Mouse (Mus musculus) heart, postnatal 36 days (tissue): ENCODE measurements around the gene Slmap. TPM values are rescaled to one million over a fixed set of nuclear protein-coding genes. Genes with fewer than 3 reads are reported as not detected.

ENCODE experiments used
- DNase-seq, 2 experiments: peaks; one replicate each; pipeline ENCODE4 v3.0.0; 2021 to 2022
- intact Hi-C: fragments of 180-260 bp; cut with DNase I; formaldehyde crosslinking; loops from one replicate; pipeline ENCODE4 v1.15.1; 2025
- total RNA-seq, 2 experiments: library from RNA; stranded (reverse); gene quantifications; 2 replicates each; pipeline ENCODE4 v1.2.3; 2021

The Slmap gene
- total RNA-seq, 2 experiments from 2014 or later: 283 to 332 TPM

DNA sequence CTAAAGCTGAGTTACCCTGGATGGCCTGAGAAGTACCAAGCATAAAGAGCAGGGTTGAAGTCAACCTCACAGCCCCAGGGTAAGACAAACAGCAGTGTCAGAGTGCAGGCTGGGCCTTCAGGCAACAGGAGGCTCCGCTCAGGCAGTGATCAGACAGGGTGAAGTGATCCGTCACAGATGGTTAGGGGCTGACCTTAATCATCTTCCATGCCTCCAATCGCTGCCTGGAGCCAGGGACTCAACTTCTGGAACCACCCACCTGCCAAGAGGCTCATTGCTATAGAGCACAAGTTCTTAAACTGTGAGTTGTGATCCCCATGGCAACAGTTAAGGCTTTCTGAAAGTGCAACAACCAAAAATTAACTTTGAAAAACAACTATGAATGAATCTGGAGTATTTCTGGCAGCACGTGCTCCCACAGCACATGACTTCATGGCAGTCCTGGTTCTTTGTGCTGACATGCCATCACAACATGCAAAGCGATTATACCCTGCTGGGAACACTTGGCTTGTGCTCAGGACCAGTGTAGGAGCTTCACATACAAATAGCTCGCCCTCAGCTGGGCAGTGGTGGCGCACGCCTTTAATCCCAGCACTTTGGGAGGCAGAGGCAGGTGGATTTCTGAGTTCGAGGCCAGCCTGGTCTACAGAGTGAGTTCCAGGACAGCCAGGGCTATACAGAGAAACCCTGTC lies 46.3 kb downstream of the Slmap start:
- DNase-seq: no peak
- intact Hi-C loops: loop anchor here (5.0 to 10.0 kb wide), 2 partner anchors 89 to 546 kb away; partner anchors contain the start of gene Il17rd

DNA sequence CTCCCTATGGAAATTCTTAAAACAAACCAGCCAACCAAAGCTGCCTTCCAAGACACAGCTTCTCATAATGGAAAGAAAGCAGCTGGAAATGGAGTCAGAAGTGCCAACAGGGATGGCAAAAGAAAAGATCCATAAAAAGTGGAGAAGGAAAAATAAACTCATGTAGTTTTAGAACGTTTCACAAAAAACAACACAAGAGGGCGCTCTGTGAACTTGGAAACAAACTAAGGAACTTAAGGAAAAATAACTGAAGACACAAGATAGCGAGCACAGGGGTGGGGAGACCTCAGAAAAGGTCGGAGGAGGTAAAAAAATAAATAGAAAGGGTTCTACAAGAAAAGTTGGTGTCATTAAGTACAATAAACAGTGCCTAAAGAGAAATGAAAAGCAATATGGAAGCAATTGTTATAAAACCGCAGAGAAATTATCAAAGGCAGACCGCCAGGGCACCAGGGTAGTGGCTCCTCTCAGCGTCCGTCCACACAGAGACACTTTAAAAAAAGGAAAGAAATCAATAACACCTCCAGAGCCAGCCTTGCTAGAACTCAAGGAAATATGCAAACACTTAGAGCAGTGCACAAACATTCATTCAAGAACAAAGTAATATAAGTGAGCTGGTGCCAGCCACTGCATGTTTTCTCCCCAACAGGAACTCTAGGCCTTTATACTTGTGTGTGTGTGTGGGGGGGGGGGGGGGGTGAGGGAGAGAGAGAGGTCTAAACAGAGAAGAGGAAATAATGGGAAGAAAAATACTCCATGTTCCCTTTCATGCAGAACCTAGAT lies 48.1 kb downstream of the Slmap start:
- no peak for DNase-seq
- intact Hi-C loops: loop anchor here (5.0 to 10.0 kb wide), 2 partner anchors 91 to 548 kb away; partner anchors contain the start of gene Il17rd

DNA sequence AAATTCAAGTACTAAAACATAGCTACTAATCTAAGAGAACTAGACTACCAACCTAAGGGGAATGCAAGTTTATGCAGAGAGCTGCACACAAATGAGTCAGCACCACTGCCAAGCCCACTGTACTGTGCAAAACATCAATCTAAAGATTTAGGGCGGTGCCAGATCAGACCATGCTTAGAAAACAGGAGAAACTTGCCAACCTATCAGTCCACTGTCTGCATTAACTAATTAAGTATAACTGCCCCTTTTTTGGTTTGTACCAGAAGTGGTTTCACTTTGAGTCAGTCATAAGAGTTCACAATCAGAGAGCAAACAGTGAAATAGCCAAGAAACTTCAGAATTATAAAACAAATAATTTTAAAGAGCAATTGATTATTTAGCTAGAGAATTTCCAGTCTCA lies 53.3 kb downstream of the Slmap start:
- no peak for DNase-seq
- intact Hi-C loops: loop anchor here (10.0 kb wide), 1 partner anchor 553 kb away; the partner anchor contains the start of gene Il17rd

DNA sequence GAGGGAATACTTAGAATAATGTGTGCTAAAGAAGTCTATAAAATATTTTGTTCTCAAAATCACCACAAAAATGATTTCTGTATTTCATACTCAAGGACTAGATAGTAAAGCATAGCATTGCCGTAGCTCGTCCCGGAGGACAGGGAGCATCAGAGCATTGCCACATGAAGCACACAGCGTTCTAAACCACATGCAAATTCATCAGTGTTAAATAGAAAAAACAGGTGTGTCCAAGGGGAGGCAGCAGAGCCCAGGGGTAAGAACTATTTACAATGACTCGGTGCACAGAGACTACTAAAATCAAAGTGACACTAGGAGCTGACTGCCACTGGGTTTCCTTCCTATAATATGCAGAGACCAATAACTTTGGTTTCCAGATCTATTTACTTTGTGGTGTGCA lies 57.0 kb downstream of the Slmap start:
- DNase-seq: no peak
- intact Hi-C loops: no loop called here

DNA sequence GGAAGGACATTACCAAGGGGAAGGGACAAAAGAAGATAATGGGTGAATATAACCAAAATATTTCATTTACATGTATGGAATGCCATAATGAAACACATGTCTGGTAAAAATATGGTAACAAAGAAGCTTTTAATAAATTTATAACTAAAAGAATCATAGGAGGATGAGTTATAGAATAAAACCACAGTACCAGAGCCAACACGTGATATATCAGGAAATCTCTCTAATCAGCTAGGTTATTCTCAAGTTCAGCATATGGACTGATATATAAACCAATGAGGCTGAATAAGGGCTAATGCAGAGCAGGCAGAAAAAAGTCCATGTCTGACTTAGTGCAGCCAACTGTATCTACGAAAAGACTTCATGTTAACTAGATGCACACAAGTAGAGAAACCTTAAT lies 58.3 kb downstream of the Slmap start:
- intact Hi-C loops: no loop called here
- DNase-seq: no peak

DNA sequence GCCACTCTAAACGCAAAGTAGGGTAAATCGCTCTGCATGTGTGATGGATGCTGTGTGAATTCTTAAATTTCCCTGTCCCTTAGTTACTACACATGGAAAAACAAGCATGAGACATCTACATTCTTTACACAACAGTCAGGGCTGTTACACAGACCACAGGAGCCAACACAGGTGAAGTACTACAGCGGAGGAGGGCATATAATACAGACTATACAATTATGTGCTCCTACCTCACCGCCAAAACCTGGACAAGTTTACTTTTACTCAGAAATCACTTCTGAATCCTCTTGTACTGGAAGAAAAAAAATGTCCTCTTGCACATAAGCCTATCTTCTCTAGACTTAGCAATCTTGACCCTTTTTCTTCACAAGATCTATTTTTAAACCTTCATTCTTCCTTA lies 66.8 kb downstream of the Slmap start:
- intact Hi-C loops: no loop called here
- no peak for DNase-seq

DNA sequence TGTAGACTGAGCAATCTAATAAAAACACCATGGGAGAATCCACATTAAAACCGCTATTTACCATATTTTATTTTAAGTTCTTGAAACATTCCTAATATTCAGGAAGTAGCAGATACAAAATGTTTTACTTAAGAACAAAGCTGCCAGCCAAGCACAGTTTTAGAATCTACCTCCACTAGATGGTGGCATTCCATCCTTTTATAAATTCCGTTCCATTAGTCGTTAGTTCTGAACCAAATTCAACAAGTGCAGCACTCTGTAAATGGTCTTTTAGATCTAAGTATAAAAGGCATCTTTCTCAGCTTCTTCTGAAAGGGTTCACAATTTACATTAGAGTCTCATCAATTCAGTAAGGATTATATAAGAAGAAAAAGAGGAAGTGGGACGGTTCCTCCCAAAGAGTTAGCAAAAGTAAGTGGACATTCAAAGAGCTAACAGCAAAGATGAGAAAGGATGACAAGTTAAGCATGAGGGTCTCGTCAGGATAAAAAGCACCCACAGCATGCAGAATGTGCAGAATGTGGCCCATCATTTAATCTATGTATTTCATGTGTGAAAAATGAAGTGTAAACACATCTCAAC lies 68.1 kb downstream of the Slmap start:
- no peak for DNase-seq
- intact Hi-C loops: no loop called here

DNA sequence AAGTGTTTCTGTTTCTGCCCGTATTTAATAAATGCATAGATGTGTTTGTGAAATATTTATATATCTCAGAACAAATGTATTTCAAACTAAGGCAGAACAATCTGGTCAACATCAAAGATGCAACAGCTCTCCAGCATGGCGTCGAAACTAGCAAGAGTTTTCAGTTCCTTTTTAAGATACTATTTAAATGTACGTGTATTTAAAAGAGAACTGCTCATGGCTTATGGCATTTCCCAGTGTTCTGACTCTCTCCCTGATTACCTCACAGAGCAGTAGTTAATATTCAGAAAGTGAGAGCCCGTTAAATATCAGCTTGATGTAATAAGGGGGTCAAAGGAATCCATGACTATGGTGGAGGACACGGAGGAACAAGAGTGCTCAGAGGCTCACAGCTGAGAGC lies 68.8 kb downstream of the Slmap start:
- intact Hi-C loops: no loop called here

DNA sequence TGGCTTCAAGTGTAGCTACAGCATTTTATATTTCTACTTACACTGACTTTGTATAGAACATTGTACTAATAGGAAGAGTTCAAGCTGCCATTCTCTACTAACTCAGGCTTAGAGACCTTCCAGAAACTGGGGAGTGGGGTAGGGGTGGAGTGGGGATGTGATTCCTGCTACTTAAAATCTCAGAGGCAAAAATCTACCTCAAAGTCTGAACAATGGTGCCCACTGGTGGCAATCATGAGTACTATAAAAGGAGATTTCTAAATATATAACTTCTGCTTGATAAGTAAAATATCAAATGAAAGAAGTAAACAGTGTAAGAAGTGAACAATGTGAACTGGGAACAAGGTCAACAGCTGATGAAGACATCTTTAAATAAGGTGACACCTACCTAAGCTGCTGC lies 75.2 kb downstream of the Slmap start:
- peak in 1 of 2 experiments; percentile 49 for DNase-seq
- intact Hi-C loops: no loop called here

More for the DNA sequence above, 68.8 kb downstream of the Slmap start:
- DNase-seq: no peak

DNA sequence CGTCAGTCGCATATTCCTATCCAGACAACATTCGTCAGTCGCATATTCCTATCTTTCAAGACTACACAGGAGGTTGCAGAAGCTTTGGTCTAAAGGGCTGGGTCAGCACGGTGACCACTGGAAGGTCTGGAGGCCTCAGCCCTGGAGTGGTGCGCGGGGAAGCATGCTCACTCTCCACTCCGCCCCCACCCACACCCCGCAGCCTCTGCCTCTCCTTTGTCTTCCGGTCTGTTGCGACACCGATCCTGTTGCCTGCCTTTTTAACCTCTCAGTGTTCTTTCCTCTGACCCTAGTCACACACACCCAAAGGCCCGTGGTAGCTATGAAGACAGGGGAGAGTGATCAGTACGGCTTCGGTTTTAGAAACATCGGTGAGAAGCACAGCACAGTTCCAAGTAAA lies 79.9 kb downstream of the Slmap start:
- intact Hi-C loops: no loop called here
- DNase-seq: no peak

DNA sequence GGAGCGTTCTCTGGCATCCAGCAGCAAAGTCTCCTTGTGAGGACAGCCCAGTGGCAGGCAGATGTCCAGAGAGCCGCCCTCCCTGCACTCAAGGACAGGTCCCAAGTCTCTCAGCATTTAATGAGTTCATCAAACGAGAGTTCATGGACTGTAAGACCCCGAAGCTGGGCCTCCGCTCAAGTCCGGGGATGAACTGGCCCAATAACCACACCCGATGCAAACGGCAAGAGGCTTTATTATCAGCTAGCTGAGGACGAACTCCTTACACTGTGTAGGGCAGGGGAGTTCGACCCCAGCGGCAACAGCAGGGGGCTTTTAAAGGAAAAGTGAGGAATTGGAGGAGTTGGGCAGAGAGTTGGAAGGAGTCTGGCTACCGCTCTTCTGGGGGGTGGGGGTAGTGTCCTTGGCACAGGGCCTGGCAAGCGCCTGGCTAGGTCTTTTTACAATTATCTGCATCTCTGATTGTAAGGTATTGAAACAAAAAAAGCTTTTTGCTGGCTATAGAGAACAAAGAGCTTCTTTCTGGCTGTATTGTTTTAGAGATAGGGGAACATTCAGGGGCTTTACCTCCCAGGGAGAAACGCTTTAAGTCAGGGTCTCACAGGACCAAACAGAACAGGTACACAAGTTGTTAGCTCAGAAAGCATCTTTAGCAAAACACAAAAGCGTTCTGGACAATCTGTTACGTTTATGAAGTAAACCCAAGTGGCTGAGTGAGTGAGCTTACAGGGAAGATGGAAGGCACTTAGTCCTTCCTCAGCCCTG lies 84.5 kb downstream of the Slmap start:
- DNase-seq: peak in 1 of 2 experiments; percentile 36
- intact Hi-C loops: no loop called here

DNA sequence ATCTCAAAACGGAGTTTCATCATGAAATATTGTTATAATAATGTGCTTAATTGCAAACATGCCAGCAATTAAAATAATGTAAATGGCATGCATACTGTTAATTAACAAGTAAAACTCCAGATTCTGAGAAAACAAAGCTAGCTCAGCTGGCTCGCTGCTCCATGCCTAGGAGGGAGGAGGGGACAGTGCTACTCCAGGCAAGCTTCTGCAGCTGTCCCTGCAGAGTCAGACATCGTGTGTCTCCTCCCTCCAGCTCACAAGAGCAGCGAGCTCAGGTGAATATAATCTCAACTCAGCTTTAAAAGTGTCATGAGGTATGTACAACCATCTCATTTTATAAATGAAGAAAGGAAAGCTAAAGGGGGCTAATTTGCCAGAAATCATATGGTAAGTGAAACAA lies 86.2 kb downstream of the Slmap start:
- DNase-seq: no peak
- intact Hi-C loops: no loop called here

DNA sequence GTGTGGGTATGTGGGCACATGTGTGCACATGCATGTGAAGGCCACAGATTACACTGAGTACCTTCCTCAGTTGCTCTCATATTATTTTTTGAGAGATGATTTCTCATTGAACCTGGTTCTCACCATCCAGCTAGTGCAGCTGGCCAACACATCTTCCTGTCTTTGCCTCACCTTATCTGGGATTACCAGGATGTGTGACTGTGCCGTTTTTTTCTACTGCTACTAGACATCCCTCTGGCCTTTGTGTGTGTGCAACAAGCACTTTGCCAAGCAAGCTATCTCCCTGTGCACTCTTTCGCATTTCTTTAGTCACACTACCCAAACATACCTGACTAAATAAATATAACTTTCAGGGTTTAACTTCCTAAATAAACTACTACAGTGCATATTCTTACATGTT lies 87.5 kb downstream of the Slmap start:
- no peak for DNase-seq
- intact Hi-C loops: no loop called here

DNA sequence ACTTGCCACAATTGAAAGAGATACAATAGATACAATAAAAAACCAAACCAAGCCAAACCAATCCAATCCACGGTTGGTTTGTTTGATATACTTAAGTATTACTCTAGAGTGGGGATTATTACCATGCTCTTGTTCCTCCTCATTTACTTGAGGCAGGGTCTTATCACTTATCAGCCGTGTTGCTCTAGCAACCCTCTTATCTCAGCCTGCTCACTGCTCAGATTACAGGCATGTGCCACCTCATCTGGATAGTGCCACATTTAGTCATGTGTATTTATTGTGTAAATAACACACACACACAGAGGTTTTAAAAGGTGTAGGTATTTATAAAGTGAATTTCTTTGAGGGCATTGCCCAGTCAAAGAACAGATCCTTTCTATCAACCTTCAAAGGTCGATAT lies 88.2 kb downstream of the Slmap start:
- intact Hi-C loops: no loop called here
- DNase-seq: no peak

DNA sequence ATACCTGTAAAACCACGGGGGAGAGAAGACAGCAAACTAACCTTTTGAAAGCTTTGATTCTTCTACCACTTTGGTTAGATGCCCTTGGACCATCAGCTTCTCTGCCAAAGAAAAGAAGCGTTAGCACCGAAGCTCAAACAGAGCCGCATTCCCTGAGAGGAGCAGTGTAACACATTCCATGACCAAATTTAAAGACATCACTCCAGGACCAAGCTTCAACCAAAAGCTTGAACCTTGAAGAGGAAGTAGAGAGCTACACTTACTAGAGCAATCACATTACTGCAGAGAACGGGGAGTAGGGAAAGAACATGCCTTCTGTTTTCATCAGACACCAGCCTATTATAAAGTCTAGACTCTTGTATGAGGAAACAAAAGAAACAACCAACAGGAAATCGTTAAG lies 92.2 kb downstream of the Slmap start:
- intact Hi-C loops: no loop called here
- DNase-seq: no peak

DNA sequence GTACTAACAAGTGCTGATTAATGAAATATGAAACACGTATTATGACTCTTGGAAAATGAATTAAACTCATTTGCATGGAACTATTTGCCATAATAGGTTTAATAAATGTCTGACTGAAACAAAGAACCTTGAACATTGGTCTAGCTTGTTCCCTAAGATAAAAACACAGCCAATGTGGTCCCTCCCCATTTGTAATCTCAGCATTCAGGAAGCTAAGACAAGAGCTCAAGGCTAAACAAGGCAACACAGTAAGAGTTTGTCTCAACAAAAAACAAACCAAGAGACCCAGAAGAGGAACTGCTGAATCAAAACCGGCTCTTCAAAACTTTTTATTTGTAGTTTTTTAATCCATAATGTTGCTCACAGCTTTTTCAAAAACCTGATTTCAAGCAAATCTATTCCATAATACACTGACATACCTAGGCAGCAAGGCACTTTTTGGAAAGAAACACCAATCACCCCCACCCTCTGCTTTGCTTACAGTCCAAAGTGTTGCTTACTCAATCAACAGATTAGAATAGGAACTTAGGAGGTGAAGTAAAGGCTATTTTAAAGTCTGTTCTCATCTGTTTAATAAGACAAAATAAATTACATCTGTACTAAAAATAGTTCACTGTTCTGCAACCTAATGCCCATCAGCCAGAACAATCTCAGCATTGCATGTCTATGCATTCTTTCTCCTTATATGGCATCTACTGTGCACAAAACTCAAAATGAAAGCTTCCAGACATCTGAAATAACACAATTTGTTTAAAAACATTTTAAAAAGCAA lies 93.5 kb downstream of the Slmap start:
- no peak for DNase-seq
- intact Hi-C loops: no loop called here

DNA sequence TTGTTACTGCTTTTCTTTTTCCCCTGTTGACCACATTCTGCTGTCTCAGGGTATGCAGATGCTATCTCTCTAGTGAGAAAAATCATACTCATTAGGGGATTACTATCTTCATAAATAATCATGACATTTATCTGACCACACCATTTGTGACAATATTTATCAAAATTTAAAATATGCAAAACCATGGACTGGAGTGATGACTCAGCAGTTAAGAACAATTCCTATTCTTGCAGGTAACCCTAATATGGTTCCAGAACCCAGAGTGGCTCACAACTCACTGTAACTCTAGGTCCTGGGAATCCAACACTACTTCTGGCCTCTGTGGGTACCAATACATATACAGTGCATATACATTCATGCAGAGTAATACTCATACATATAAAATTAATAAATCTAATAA lies 94.7 kb downstream of the Slmap start:
- no peak for DNase-seq
- intact Hi-C loops: no loop called here

DNA sequence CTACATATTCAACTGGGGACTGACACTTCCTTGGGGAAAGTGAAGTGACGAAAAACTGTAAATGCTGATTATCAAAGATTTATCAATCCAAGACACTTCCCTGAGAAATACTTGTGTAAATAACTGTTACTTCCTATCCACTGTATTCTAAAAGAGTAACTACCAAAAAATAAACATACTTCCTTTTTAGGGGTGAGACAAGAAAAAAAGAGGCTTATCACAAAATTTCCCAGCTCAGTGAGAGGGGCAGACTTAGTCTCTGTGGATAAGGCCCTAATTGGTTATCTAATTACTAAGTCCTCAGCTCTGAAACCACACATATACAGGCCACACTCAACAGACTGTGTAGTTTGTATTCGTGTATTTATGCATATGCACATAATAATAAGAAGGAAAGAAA lies 97.0 kb downstream of the Slmap start:
- no peak for DNase-seq
- intact Hi-C loops: no loop called here

DNA sequence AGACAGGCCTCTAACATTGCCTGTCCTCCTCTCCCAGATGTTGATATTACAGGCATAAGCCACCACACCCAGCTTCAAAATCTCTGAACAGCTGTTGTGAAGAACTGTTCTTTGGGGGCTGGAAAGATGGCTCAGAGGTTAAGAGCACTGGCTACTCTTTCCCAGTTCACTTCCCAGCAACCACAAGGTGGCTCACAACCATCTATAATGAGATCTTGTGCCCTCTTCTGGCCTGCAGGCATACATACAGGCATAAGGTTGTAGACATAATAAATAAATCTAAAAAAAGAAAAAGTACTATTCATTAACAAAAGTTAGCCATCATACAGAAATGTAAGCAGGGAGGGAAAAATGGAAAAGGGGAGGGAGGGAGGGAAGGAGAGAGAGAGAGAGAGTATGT lies 98.4 kb downstream of the Slmap start:
- DNase-seq: no peak

DNA sequence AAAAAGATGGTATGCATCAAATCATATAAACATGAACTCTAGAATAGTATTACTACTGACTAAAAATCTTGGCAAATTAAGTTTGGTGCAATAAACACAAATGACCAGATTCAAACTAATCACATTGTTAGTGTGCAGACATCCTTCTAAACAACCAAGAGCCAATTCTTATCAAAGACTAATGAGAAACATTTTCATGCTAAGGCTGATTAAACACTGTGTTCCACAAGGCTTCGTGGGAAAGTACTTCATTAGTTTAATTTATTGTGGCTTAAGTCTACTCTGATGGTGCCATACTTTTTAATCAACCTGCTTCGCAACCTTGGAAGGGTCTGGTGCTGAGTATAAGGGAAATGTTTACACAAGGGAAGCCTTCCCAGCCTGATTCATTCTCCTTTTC lies 102.4 kb downstream of the Slmap start:
- intact Hi-C loops: no loop called here
- DNase-seq: no peak

More for the DNA sequence above, 98.4 kb downstream of the Slmap start:
- intact Hi-C loops: no loop called here
